In genomic region chr19:46510824-46511223, GRCm38 (mm10) we compare ENCODE assay signal across 9 mouse cellular contexts. TPM values are rescaled to one million over a fixed set of nuclear protein-coding genes. Genes with fewer than 3 reads are reported as not detected.
DNase-seq lines count a peak whose midpoint lies in the region; ATAC-seq and TF ChIP-seq lines count a peak whose summit lies in the region.
"Had no signal": no experiment of that assay in that cellular context is flagged by ENCODE, and none has a peak within 500 bp of the region (broad histone marks: within the 10 kb centered on the region; RNA-seq: fewer than 3 reads in every experiment).

No protein-coding gene starts in this region.

- H3K9me3 ChIP-seq in heart, embryonic 14.5 days (ENCODE audit: control insufficient read depth, low read length): no peaks in the 10 kb centered on the region
- no peaks in the 10 kb centered on the region for H3K9me3 ChIP-seq in ES-E14 (ENCODE audit: control insufficient read depth, insufficient read depth, low read depth, low read length)
- H3K9me3 ChIP-seq in liver, embryonic 13.5 days (replicated peaks): no peaks in the 10 kb centered on the region
- H3K9me3 ChIP-seq: midbrain, embryonic 12.5 days had no signal

- no peak overlapping the region for H3K4me2 ChIP-seq in heart, embryonic 14.5 days (ENCODE audit: low read length)
- no peak overlapping the region for H3K4me2 ChIP-seq in liver, embryonic 13.5 days
- H3K4me2 ChIP-seq: midbrain, embryonic 12.5 days had no signal

- in situ Hi-C loops in ES-E14 (cut with MboI; ENCODE audit: low sequenced_read_pairs in 2 of 2, unreplicated experiment in 2 of 2): no loop called here

- H3K27ac ChIP-seq in heart, embryonic 14.5 days (replicated peaks in 1 of 2; ENCODE audit: control insufficient read depth in 1 of 2, insufficient read depth in 1 of 2, low read depth in 2 of 2, low read length in 2 of 2): peak overlapping the region; percentile 44 to 62
- no peak overlapping the region; the same call in 1 of the 2 replicates for H3K27ac ChIP-seq in ES-E14 (ENCODE audit: insufficient read depth, low read depth, low read length, poor library complexity, severe bottlenecking)
- peak overlapping the region; percentile 48 for H3K27ac ChIP-seq in liver, embryonic 13.5 days
- H3K27ac ChIP-seq: midbrain, embryonic 12.5 days had no signal

- H3K9ac ChIP-seq in heart, embryonic 14.5 days (ENCODE audit: low read length): no peak overlapping the region
- peak overlapping the region; percentile 48; the same call in 1 of the 2 replicates for H3K9ac ChIP-seq in ES-E14 (ENCODE audit: insufficient read depth, low read depth, low read length, poor library complexity, severe bottlenecking)
- H3K9ac ChIP-seq in liver, embryonic 13.5 days: no peak overlapping the region
- H3K9ac ChIP-seq: midbrain, embryonic 12.5 days had no signal

- no peak for ATAC-seq in heart, embryonic 14.5 days (ENCODE audit: insufficient number of reproducible peaks, insufficient read depth, low FRiP score, low read depth)
- ATAC-seq in liver, embryonic 13.5 days (ENCODE audit: low read depth): no peak

- H3K27me3 ChIP-seq in heart, embryonic 14.5 days (ENCODE audit: control insufficient read depth, insufficient read depth, low read length): no peaks in the 10 kb centered on the region
- no peaks in the 10 kb centered on the region for H3K27me3 ChIP-seq in liver, embryonic 13.5 days
- H3K27me3 ChIP-seq: midbrain, embryonic 12.5 days had no signal

- 64% methylated on average over 3 of the region's 3 CpGs for WGBS in heart, embryonic 14.5 days
- 51% methylated on average over 3 of the region's 3 CpGs for WGBS in liver, embryonic 13.5 days (ENCODE audit: insufficient replicate concordance)

- no peak overlapping the region for H3K4me3 ChIP-seq in heart, embryonic 14.5 days (ENCODE audit: control insufficient read depth in 1 of 2, insufficient read depth in 1 of 2, low read depth in 1 of 2, low read length in 2 of 2)
- H3K4me3 ChIP-seq in ES-E14 (ENCODE audit: insufficient read depth in 1 of 2, low read depth in 1 of 2, low read length in 2 of 2, poor library complexity in 1 of 2, severe bottlenecking in 1 of 2): peak overlapping the region; percentile 17 to 18; a peak in 1 of 4 replicates
- no peak overlapping the region for H3K4me3 ChIP-seq in liver, embryonic 13.5 days (replicated peaks)
- H3K4me3 ChIP-seq: midbrain, embryonic 12.5 days had no signal

- no peak for DNase-seq in heart, postnatal 4 days
- peak; percentile 65 for DNase-seq in 3T3-L1 (ENCODE audit: low read depth, low spot score)
- peak; percentile 68 for DNase-seq in ES-E14 (ENCODE audit: low read depth, low spot score)
- no peak for DNase-seq in liver, embryonic 13.5 days
- no peak for DNase-seq in frontal cortex, postnatal 25 days (ENCODE audit: low spot score in 2 of 2)
- no peak for DNase-seq in gastrocnemius, postnatal 10 days
- DNase-seq in embryo, embryonic 10.5 days (ENCODE audit: low spot score): no peak

- peaks cover 93% of the 10 kb centered on the region for H3K36me3 ChIP-seq in heart, embryonic 14.5 days (ENCODE audit: control insufficient read depth, insufficient read depth, low read length)
- peaks cover 54% of the 10 kb centered on the region for H3K36me3 ChIP-seq in ES-E14 (ENCODE audit: control insufficient read depth, insufficient read depth, low read length, poor library complexity, severe bottlenecking)
- H3K36me3 ChIP-seq in liver, embryonic 13.5 days: peaks cover 97% of the 10 kb centered on the region

- H3K4me1 ChIP-seq in heart, embryonic 14.5 days (ENCODE audit: control insufficient read depth in 2 of 2, insufficient read depth in 2 of 2, low read length in 2 of 2): peaks cover 36 to 59% of the 10 kb centered on the region in 2 experiments
- peaks cover 7 to 33% of the 10 kb centered on the region in 2 experiments for H3K4me1 ChIP-seq in ES-E14 (ENCODE audit: control insufficient read depth in 2 of 2, insufficient read depth in 2 of 2, low read length in 2 of 2, poor library complexity in 1 of 2)
- peaks cover 62% of the 10 kb centered on the region for H3K4me1 ChIP-seq in liver, embryonic 13.5 days (replicated peaks)

TF ChIP-seq in ES-E14, 5 proteins besides CTCF, POLR2A, EP300 and RAD21:
- TF ChIP-seq MAFK (IDR thresholded peaks at IDR 0.05; ENCODE audit: insufficient read depth, low read depth, low read length) (0 out of 2 replicates have a peak, but pooled peaks have one; percentile 30), ZNF384 (IDR thresholded peaks at IDR 0.05; ENCODE audit: low read depth, low read length) (peak; percentile 89), ZC3H11A (IDR thresholded peaks at IDR 0.05; ENCODE audit: borderline replicate concordance, low read depth, low read length) (no peak)

RNA-seq across cellular contexts. Expression of gene Trim8, which starts 9.3 kb away (rescaled TPM):
- 23.4 TPM in 2 replicates for polyA plus RNA-seq in heart, embryonic 14.5 days (2014; fragmentation: Nextera tagmentation; extraction: Ambion mirVana)
- total RNA-seq in heart, postnatal 4 days (2021): 10 to 100 TPM; 50.1 to 53.8 TPM
- 26.1 and 33.2 TPM in 2 replicates for total RNA-seq in ES-E14 (2012; rRNA removed)
- polyA plus RNA-seq in liver, embryonic 13.5 days (2015; fragmentation: Nextera tagmentation; extraction: Ambion mirVana): 9.1 and 9.2 TPM in 2 replicates
- total RNA-seq in gastrocnemius, postnatal 10 days (2021): 10 to 100 TPM; 26.1 to 29.7 TPM

Comparison
In these comparisons a context has a peak if more than half of its experiments do, and no peak if none do; other contexts are left out.
1. H3K4me3 ChIP-seq: peak in ES-E14 (2 of 2); none in heart, embryonic 14.5 days (0 of 2) and liver, embryonic 13.5 days (single experiment).
2. DNase-seq: peak in 3T3-L1 (single experiment) and ES-E14 (single experiment); none in heart, postnatal 4 days (single experiment), liver, embryonic 13.5 days (single experiment), frontal cortex, postnatal 25 days (0 of 2), gastrocnemius, postnatal 10 days (single experiment) and embryo, embryonic 10.5 days (single experiment).